Mouse (Mus musculus) hindbrain, embryonic 11.5 days (tissue): ENCODE measurements around the gene Iqgap1. TPM values are rescaled to one million over a fixed set of nuclear protein-coding genes. Genes with fewer than 3 reads are reported as not detected.
A peak's percentile ranks its signal among the peaks of the same experiment; 100 is the strongest.
"Not testable (repeated sequence)": the region's sequence is repeated elsewhere in the genome, so short reads cannot be mapped to it uniquely, and the experiment has no call there.

ENCODE experiments used
- ATAC-seq: fragments of 200-750 bp; cut with Nextera tagmentation; 2 replicates; pipeline ENCODE4 v1.8.0; 2017; ENCODE audit warnings: mild to moderate bottlenecking, moderate TSS enrichment, moderate library complexity; ENCODE audit not compliant: low FRiP score
- DNase-seq: peaks from one replicate; pipeline ENCODE4 v3.0.0-alpha.2; 2015; ENCODE audit warnings: low spot score
- H3K27ac ChIP-seq: fragments of 300-500 bp; sonication (generic); 2 replicates; pipeline ENCODE4 v1.5.1; 2014; ENCODE audit warnings: mild to moderate bottlenecking, low read depth, low read length
- H3K27me3 ChIP-seq: fragments of 300-500 bp; sonication (generic); 2 replicates; pipeline ENCODE4 v1.6.1; 2014; ENCODE audit warnings: mild to moderate bottlenecking, low read length, moderate library complexity, mixed read lengths; ENCODE audit not compliant: control insufficient read depth, insufficient read depth
- H3K36me3 ChIP-seq: fragments of 300-500 bp; sonication (generic); 2 replicates; pipeline ENCODE4 v1.6.1; 2014; ENCODE audit warnings: mild to moderate bottlenecking, low read length, moderate library complexity, mixed read lengths; ENCODE audit not compliant: control insufficient read depth, insufficient read depth
- H3K4me1 ChIP-seq: fragments of 300-500 bp; sonication (generic); replicated peaks from 2 replicates; pipeline ENCODE4 v1.6.1; 2014; ENCODE audit warnings: low read length, mixed read lengths; ENCODE audit not compliant: control insufficient read depth, insufficient read depth
- H3K4me2 ChIP-seq: fragments of 300-500 bp; sonication (generic); replicated peaks from 2 replicates; pipeline ENCODE4 v1.6.1; 2014; ENCODE audit warnings: mild to moderate bottlenecking, low read depth, low read length
- H3K4me3 ChIP-seq: fragments of 300-500 bp; sonication (generic); 2 replicates; pipeline ENCODE4 v1.5.1; 2014; ENCODE audit warnings: low read depth, low read length
- H3K9ac ChIP-seq: fragments of 300-500 bp; sonication (generic); 2 replicates; pipeline ENCODE4 v1.6.1; 2014; ENCODE audit warnings: low read depth, low read length
- H3K9me3 ChIP-seq: fragments of 300-500 bp; sonication (generic); 2 replicates; pipeline ENCODE4 v1.6.1; 2016; ENCODE audit warnings: low read length; ENCODE audit not compliant: control insufficient read depth
- WGBS: fragments of 180-500 bp; shearing (Covaris S2); extraction: QIAGEN DNeasy Blood & Tissue Kit; methylation state at CpG from one replicate; pipeline ENCODE4 v1.1.7; 2014; 5-methylcytosine and 5-hydroxymethylcytosine counted together
- polyA plus RNA-seq: library from polyadenylated mRNA; unstranded; fragments of >200 nt; fragmentation: Nextera tagmentation; extraction: Ambion mirVana; gene quantifications from 2 replicates; pipeline ENCODE4 v1.2.1, GENCODE M21; 2014

The Iqgap1 gene
- polyA plus RNA-seq, 1 experiment from 2014 or later: 29.1 TPM

GRCm38 (mm10) chr7:80749109-80749508, 76.7 kb downstream of the Iqgap1 start:
- H3K36me3 ChIP-seq, H3K27ac ChIP-seq, H3K4me2 ChIP-seq, DNase-seq, H3K4me3 ChIP-seq, ATAC-seq, H3K9ac ChIP-seq, H3K27me3 ChIP-seq, H3K9me3 ChIP-seq: not testable (repeated sequence)
- WGBS: 97% methylated on average over 9 of the region's 10 CpGs
- H3K4me1 ChIP-seq: peaks cover 11% of the 10 kb centered on the region

- ATAC-seq (no peak), DNase-seq (no peak)
- Histone ChIP-seq H3K9ac (no peak overlapping the region), H3K9me3 (no peaks in the 10 kb centered on the region), H3K27me3 (no peaks in the 10 kb centered on the region), H3K4me2 (no peak overlapping the region), H3K4me1 (peaks cover 11% of the 10 kb centered on the region), H3K27ac (no peak overlapping the region), H3K36me3 (0 out of 2 replicates have a peak, but pooled peaks cover 2% of the 10 kb centered on the region), H3K4me3 (no peak overlapping the region)
- WGBS: 79% methylated on average over 7 of the region's 7 CpGs
Measured at GRCm38 (mm10) chr7:80747371-80747770, 78.4 kb downstream of the Iqgap1 start.

GRCm38 (mm10) chr7:80746166-80746761, 79.5 kb downstream of the Iqgap1 start:
- DNase-seq (peak; percentile 20), ATAC-seq (peak; percentile 53; the same call in 1 of the 2 replicates)
- no peak overlapping the region for H3K4me3 ChIP-seq
- H3K27me3 ChIP-seq: no peaks in the 10 kb centered on the region
- no peaks in the 10 kb centered on the region for H3K9me3 ChIP-seq
- no peak overlapping the region for H3K4me2 ChIP-seq
- H3K9ac ChIP-seq: no peak overlapping the region
- 0 out of 2 replicates have a peak overlapping the region, but pooled peaks have one; percentile 17 for H3K27ac ChIP-seq
- H3K36me3 ChIP-seq: 0 out of 2 replicates have a peak, but pooled peaks cover 2% of the 10 kb centered on the region
- 11% methylated on average over 5 of the region's 5 CpGs for WGBS
- peaks cover 11% of the 10 kb centered on the region for H3K4me1 ChIP-seq

GRCm38 (mm10) chr7:80745746-80746145, 80.0 kb downstream of the Iqgap1 start:
- Histone ChIP-seq H3K36me3 (0 out of 2 replicates have a peak, but pooled peaks cover 2% of the 10 kb centered on the region), H3K9me3 (no peaks in the 10 kb centered on the region), H3K27ac (0 out of 2 replicates have a peak overlapping the region, but pooled peaks have one; percentile 17), H3K27me3 (no peaks in the 10 kb centered on the region), H3K4me3 (no peak overlapping the region), H3K9ac (no peak overlapping the region), H3K4me2 (no peak overlapping the region), H3K4me1 (peaks cover 11% of the 10 kb centered on the region)
- 6% methylated on average over 3 of the region's 3 CpGs for WGBS
- no peak for ATAC-seq
- DNase-seq: peak; percentile 5

GRCm38 (mm10) chr7:80745250-80745649, 80.5 kb downstream of the Iqgap1 start:
- H3K27ac ChIP-seq: no peak overlapping the region
- ATAC-seq: no peak
- 0 out of 2 replicates have a peak, but pooled peaks cover 2% of the 10 kb centered on the region for H3K36me3 ChIP-seq
- no peaks in the 10 kb centered on the region for H3K27me3 ChIP-seq
- DNase-seq: peak; percentile 40
- no peak overlapping the region for H3K4me3 ChIP-seq
- H3K9ac ChIP-seq: no peak overlapping the region
- 0 out of 2 replicates have a peak overlapping the region, but pooled peaks have one; percentile 12 for H3K4me2 ChIP-seq
- WGBS: 12% methylated on average over 9 of the region's 9 CpGs
- H3K4me1 ChIP-seq: peaks cover 11% of the 10 kb centered on the region
- no peaks in the 10 kb centered on the region for H3K9me3 ChIP-seq

GRCm38 (mm10) chr7:80743920-80744630, 81.7 kb downstream of the Iqgap1 start:
- H3K4me3 ChIP-seq: no peak overlapping the region
- H3K36me3 ChIP-seq: 0 out of 2 replicates have a peak, but pooled peaks cover 2% of the 10 kb centered on the region
- H3K27ac ChIP-seq: no peak overlapping the region
- H3K4me2 ChIP-seq: no peak overlapping the region
- H3K4me1 ChIP-seq: peaks cover 11% of the 10 kb centered on the region
- no peak for DNase-seq
- ATAC-seq: no peak
- no peak overlapping the region for H3K9ac ChIP-seq
- no peaks in the 10 kb centered on the region for H3K9me3 ChIP-seq
- H3K27me3 ChIP-seq: no peaks in the 10 kb centered on the region
- 77% methylated on average over 9 of the region's 9 CpGs for WGBS

GRCm38 (mm10) chr7:80742671-80743070, 83.1 kb downstream of the Iqgap1 start:
- no peaks in the 10 kb centered on the region for H3K9me3 ChIP-seq
- peaks cover 11% of the 10 kb centered on the region for H3K4me1 ChIP-seq
- no peak overlapping the region for H3K27ac ChIP-seq
- no peak overlapping the region for H3K4me2 ChIP-seq
- no peak for ATAC-seq
- no peak overlapping the region for H3K9ac ChIP-seq
- H3K27me3 ChIP-seq: no peaks in the 10 kb centered on the region
- H3K4me3 ChIP-seq: no peak overlapping the region
- DNase-seq: no peak
- WGBS: 93% methylated on average over 3 of the region's 3 CpGs
- 0 out of 2 replicates have a peak, but pooled peaks cover 2% of the 10 kb centered on the region for H3K36me3 ChIP-seq

- WGBS: 32% methylated on average over 7 of the region's 7 CpGs
- ATAC-seq (no peak), DNase-seq (peak; percentile 64)
- H3K4me1 ChIP-seq: peaks cover 6% of the 10 kb centered on the region; the same call in 1 of the 2 replicates
- no peak overlapping the region for H3K27ac ChIP-seq
- H3K4me2 ChIP-seq: no peak overlapping the region
- no peaks in the 10 kb centered on the region for H3K9me3 ChIP-seq
- no peak overlapping the region for H3K9ac ChIP-seq
- no peak overlapping the region for H3K4me3 ChIP-seq
- 0 out of 2 replicates have a peak, but pooled peaks cover 2% of the 10 kb centered on the region for H3K36me3 ChIP-seq
- H3K27me3 ChIP-seq: no peaks in the 10 kb centered on the region
Measured at GRCm38 (mm10) chr7:80740954-80741353, 84.8 kb downstream of the Iqgap1 start.
